Mouse (Mus musculus) myocyte (in vitro differentiated cells): ENCODE measurements around the gene Klhl36.

Experiments
- CEBPB ChIP-seq: IDR thresholded peaks from 2 replicates; pipeline ENCODE4 v1.6.1; 2011; ENCODE audit warnings: mild to moderate bottlenecking, moderate library complexity; ENCODE audit not compliant: poor library complexity, insufficient read depth, severe bottlenecking
- E2F4 ChIP-seq: IDR thresholded peaks from one replicate; pipeline ENCODE4 v1.6.1; 2011; ENCODE audit warnings: mild to moderate bottlenecking, control low read depth, moderate library complexity; ENCODE audit not compliant: insufficient read depth
- MAX ChIP-seq: IDR thresholded peaks from one replicate; pipeline ENCODE4 v1.6.1; 2011; ENCODE audit warnings: low read depth, mild to moderate bottlenecking, control low read depth
- MYOG ChIP-seq, 3 experiments: IDR thresholded peaks; one replicate each; pipeline ENCODE4 v1.6.1; 2011; ENCODE audit warnings: control low read depth in 2 of 3, low read depth in 2 of 3, mild to moderate bottlenecking in 2 of 3; ENCODE audit not compliant: insufficient read length in 2 of 3, control insufficient read depth in 1 of 3, insufficient read depth in 1 of 3
- POLR2A ChIP-seq: IDR thresholded peaks from one replicate; pipeline ENCODE4 v1.6.1; 2011; ENCODE audit warnings: low read depth, mild to moderate bottlenecking, control low read depth, moderate library complexity; ENCODE audit not compliant: insufficient read length
- POLR2AphosphoS2 ChIP-seq: IDR thresholded peaks from one replicate; pipeline ENCODE4 v1.6.1; 2011; ENCODE audit warnings: low read depth, control low read depth; ENCODE audit not compliant: insufficient read length
- REST ChIP-seq: IDR thresholded peaks from one replicate; pipeline ENCODE4 v1.6.1; 2011; ENCODE audit warnings: mild to moderate bottlenecking, control low read depth, moderate library complexity; ENCODE audit not compliant: insufficient read depth, insufficient read length
- USF1 ChIP-seq: IDR thresholded peaks from one replicate; pipeline ENCODE4 v1.6.1; 2011; ENCODE audit warnings: low read depth, mild to moderate bottlenecking, control low read depth, moderate library complexity

DNA sequence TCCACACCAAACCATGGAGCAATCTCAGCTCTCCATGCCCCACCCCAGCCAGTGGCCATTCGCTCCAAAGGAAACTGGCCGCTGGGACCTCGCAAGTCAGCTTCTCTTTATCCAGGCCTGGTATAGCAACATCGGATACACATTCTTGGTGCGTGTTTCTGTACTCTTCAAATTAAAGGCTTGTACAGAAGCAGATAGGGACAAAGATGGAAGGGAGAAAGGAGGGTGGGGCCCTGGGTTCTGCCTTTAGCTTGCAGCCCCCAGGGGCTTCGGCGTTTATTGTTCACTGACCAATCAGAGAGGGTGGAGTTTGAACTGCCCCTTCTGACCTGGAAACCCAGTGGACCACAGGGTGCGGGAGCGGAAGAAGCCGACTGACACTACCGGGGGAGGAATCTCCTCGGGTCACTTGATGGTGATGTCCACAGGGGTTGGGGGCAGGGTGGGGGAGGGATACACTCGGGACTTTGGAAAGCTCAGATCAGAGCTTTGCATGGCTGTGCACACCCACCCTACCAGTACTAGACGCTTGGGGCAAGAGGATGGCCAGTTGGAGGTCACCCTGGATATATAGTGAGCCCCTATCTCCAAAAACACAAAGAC, 22.5 kb upstream of the Klhl36 start:
- no peak for TF ChIP-seq MYOG (IDR thresholded peaks at IDR 0.05; ENCODE audit: control insufficient read depth in 1 of 3, insufficient read depth in 1 of 3, insufficient read length in 2 of 3, low read depth in 2 of 3)
- TF ChIP-seq CEBPB = no peak
- no peak for TF ChIP-seq POLR2A
- no peak for TF ChIP-seq REST
- no peak for TF ChIP-seq POLR2AphosphoS2
- no peak for TF ChIP-seq E2F4
- TF ChIP-seq USF1 = no peak
- no peak for TF ChIP-seq MAX
